Mouse (Mus musculus) hindbrain, postnatal 0 days (tissue): ENCODE data around the gene Col13a1. TPM values are rescaled to one million over a fixed set of nuclear protein-coding genes. Genes with fewer than 3 reads are reported as not detected.

Source experiments
- ATAC-seq: fragments of 200-750 bp; cut with Nextera tagmentation; 2 replicates; pipeline ENCODE4 v1.8.0; 2017; ENCODE audit warnings: mild to moderate bottlenecking, moderate TSS enrichment, moderate library complexity
- DNase-seq: peaks from one replicate; pipeline ENCODE4 v3.0.0-alpha.2; 2015; ENCODE audit warnings: low spot score
- H3K27ac ChIP-seq: fragments of 300-500 bp; sonication (generic); 2 replicates; pipeline ENCODE4 v1.5.1; 2014; ENCODE audit warnings: mild to moderate bottlenecking
- H3K27me3 ChIP-seq: fragments of 300-500 bp; sonication (generic); 2 replicates; pipeline ENCODE4 v1.6.1; 2014; ENCODE audit warnings: low read length, mixed read lengths; ENCODE audit not compliant: insufficient read depth
- H3K36me3 ChIP-seq: fragments of 300-500 bp; sonication (generic); 2 replicates; pipeline ENCODE4 v1.6.1; 2014; ENCODE audit warnings: low read length, mixed read lengths; ENCODE audit not compliant: insufficient read depth
- H3K4me1 ChIP-seq: fragments of 300-500 bp; sonication (generic); 2 replicates; pipeline ENCODE4 v1.6.1; 2014; ENCODE audit warnings: antibody characterized with exemption, low read length, mixed read lengths; ENCODE audit not compliant: insufficient read depth
- H3K4me2 ChIP-seq: fragments of 300-500 bp; sonication (generic); 2 replicates; pipeline ENCODE4 v1.6.1; 2014; ENCODE audit warnings: low read depth, mild to moderate bottlenecking, low read length, moderate library complexity, mixed read lengths
- H3K4me3 ChIP-seq: fragments of 300-500 bp; sonication (generic); 2 replicates; pipeline ENCODE4 v1.5.1; 2014; ENCODE audit warnings: low read length
- H3K9ac ChIP-seq: fragments of 300-500 bp; sonication (generic); replicated peaks from 2 replicates; pipeline ENCODE4 v1.6.1; 2014; ENCODE audit warnings: mild to moderate bottlenecking, low read length, moderate library complexity, mixed read lengths
- H3K9me3 ChIP-seq: fragments of 300-500 bp; sonication (generic); 2 replicates; pipeline ENCODE4 v1.6.1; 2016; ENCODE audit warnings: low read length, mixed read lengths
- CTCF ChIP-seq: IDR thresholded peaks from 2 replicates; pipeline ENCODE4 v1.5.1; 2016; ENCODE audit warnings: antibody characterized with exemption, control low read depth, low read depth
- WGBS: fragments of 180-500 bp; shearing (Covaris S2); extraction: QIAGEN DNeasy Blood & Tissue Kit; methylation state at CpG from one replicate; pipeline ENCODE4 v1.1.7; 2014; 5-methylcytosine and 5-hydroxymethylcytosine counted together
- polyA plus RNA-seq: library from polyadenylated mRNA; unstranded; fragments of >200 nt; fragmentation: Nextera tagmentation; extraction: Ambion mirVana; gene quantifications from 2 replicates; pipeline ENCODE4 v1.2.1, GENCODE M21; 2015
- total RNA-seq: library from RNA; depleted of rRNA; stranded (reverse); fragments of >200 nt; gene quantifications from 2 replicates; pipeline ENCODE4 v1.2.3, GENCODE M21; 2014

Col13a1 gene
- total and polyA plus RNA-seq, 2 experiments from 2014 or later, result 1.6 to 4.2 TPM

DNA sequence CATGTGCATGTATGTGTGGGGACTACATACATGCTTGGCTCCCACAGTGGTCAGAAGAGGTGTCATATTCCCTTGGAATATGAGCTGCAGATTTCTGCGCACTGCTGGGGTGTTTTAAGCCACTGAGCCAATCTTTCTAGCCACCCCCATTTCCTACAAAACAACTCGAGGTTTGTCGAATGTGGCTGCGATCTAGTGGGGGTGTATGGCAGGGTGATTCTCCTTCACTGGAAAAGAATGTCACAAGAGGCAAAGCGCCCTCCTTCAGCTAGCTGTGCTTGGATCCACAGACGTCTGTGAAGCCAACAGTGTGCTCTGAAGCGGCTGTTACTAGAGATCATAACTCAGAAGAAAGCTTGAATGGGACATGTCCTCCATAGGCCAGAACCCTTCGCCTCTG, 141.6 kb downstream of the Col13a1 start:
- no peak overlapping the region for H3K27ac ChIP-seq
- no peaks in the 10 kb centered on the region for H3K9me3 ChIP-seq
- TF ChIP-seq CTCF, result no peak
- ATAC-seq (no peak), DNase-seq (no peak)
- 73% methylated on average over 8 of the region's 8 CpGs for WGBS
- H3K36me3 ChIP-seq, result no peaks in the 10 kb centered on the region
- H3K9ac ChIP-seq, result no peak overlapping the region
- no peak overlapping the region for H3K4me2 ChIP-seq
- H3K4me3 ChIP-seq, result no peak overlapping the region
- no peaks in the 10 kb centered on the region for H3K4me1 ChIP-seq
- H3K27me3 ChIP-seq, result no peaks in the 10 kb centered on the region

DNA sequence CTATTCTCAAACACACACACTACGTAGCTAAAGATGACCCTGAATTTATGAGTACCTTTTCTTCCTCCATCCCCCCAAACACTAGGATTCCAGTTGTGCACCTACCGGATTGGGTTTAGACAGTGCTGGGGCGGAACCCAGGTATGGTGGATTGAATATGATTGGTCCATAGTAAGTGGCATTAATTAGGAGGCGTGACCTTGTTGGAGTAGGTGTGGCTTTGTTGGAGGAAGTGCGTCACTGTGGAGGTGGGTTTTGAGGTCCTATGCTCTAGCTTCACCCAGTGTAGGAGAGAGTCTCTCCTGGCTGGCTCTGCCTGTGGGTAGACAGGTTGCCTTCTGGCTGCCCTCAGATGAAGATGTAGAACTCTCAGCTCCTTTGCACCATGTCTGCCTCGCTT, 144.6 kb downstream of the Col13a1 start:
- WGBS, result 95% methylated on average over 6 of the region's 6 CpGs

DNA sequence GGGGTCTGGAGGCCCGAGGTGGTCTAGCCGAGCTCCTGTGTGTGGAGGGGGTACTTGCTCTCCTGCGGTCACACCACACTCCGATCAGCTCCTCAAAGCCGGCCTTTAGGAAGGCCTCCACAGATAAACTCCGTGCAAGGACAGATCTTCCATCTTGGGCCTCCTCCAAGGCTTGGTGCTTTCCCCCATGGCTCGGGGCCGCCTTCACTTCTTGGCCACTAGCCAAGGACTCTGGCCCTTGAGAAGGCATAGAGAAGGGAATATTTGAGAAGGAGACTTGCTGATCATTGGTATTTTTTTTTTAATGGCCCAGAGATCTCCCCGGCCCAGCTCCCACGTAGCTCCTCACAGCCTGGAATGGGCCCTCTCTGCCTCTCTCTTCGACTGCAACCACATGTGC, 146.2 kb downstream of the Col13a1 start:
- WGBS, result 79% methylated on average over 11 of the region's 11 CpGs
- ATAC-seq, result no peak

More for the DNA sequence above, 144.6 kb downstream of the Col13a1 start:
- Histone ChIP-seq H3K4me2 (no peak overlapping the region), H3K9me3 (no peaks in the 10 kb centered on the region), H3K27me3 (no peaks in the 10 kb centered on the region), H3K36me3 (no peaks in the 10 kb centered on the region), H3K4me1 (no peaks in the 10 kb centered on the region), H3K9ac (no peak overlapping the region), H3K4me3 (no peak overlapping the region), H3K27ac (no peak overlapping the region)
- TF ChIP-seq CTCF, result no peak
- DNase-seq (no peak), ATAC-seq (no peak)

DNA sequence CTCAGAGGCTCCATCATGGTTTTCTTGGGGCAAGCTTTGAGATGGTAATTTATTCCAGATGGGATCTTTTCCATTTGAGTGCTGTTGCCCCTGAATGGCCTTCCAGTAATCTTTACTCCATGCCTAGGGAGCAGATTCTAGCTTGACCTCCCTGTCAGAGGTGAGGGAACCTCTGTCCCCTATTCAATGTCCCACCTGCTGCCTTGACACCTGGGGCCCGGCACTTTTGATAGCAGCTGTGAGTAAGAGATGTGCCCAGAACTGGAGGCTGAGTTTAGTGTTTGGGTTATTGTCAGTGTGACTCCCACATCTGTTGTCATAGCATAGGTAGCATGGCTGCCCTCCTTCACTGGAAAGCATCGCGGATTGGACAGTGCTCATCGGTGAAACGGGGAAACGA, 147.2 kb downstream of the Col13a1 start:
- H3K36me3 ChIP-seq, result no peaks in the 10 kb centered on the region
- no peak overlapping the region for H3K9ac ChIP-seq
- ATAC-seq (no peak), DNase-seq (no peak)
- no peaks in the 10 kb centered on the region for H3K27me3 ChIP-seq
- H3K4me3 ChIP-seq, result no peak overlapping the region
- 94% methylated on average over 6 of the region's 6 CpGs for WGBS
- no peaks in the 10 kb centered on the region for H3K4me1 ChIP-seq
- no peak overlapping the region for H3K27ac ChIP-seq
- no peaks in the 10 kb centered on the region for H3K9me3 ChIP-seq
- TF ChIP-seq CTCF, result no peak
- no peak overlapping the region for H3K4me2 ChIP-seq

More for the DNA sequence above, 146.2 kb downstream of the Col13a1 start:
- Histone ChIP-seq H3K4me2 (no peak overlapping the region), H3K4me1 (no peaks in the 10 kb centered on the region), H3K9me3 (no peaks in the 10 kb centered on the region), H3K27ac (no peak overlapping the region), H3K9ac (no peak overlapping the region), H3K36me3 (no peaks in the 10 kb centered on the region), H3K4me3 (no peak overlapping the region), H3K27me3 (no peaks in the 10 kb centered on the region)
- TF ChIP-seq CTCF, result no peak
- no peak for DNase-seq

DNA sequence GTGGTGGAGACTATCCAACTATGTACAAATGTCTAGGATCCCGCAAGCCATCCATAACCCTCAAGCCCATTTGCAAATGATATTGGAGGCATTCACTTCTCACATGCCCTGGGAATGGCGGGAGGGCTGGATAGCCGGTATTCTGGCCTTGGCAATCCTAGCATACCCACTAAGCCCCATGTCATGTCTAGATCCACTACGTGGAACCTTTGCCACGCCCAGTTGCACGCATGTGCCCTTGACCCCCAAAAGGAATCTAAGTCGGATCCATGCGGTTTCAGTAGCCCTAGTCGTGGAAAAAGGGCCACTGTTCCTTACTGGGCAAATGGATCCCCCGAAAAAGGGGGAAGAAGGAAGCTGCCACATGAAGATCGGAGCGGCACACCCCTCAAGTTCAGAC, 147.7 kb downstream of the Col13a1 start:
- Histone ChIP-seq H3K36me3 (no peaks in the 10 kb centered on the region), H3K4me2 (no peak overlapping the region), H3K4me1 (no peaks in the 10 kb centered on the region), H3K4me3 (no peak overlapping the region), H3K27me3 (no peaks in the 10 kb centered on the region), H3K9me3 (no peaks in the 10 kb centered on the region), H3K27ac (no peak overlapping the region), H3K9ac (no peak overlapping the region)
- WGBS, result 77% methylated on average over 12 of the region's 12 CpGs
- no peak for DNase-seq
- ATAC-seq, result no peak
- no peak for TF ChIP-seq CTCF

DNA sequence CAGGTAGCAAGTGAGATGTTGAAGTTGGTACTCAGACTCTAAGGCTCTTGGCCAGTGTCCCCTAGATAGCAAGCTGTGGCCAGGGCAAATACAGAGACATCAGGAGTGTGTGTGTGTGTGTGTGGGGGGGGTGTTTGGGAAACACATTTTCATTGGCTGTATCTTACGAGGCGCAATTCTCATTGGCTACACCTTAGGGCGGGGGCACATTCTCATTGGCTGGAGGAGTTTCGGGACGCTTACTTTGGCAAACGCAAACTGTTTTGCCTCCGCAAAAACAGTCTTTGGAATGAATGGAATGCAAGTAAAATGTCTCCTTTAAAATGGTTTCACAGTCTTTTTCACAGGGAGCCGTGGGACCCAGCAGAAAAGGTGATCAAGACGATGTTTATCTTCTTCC, 148.1 kb downstream of the Col13a1 start:
- Histone ChIP-seq H3K4me3 (no peak overlapping the region), H3K27me3 (no peaks in the 10 kb centered on the region), H3K9me3 (no peaks in the 10 kb centered on the region), H3K4me1 (no peaks in the 10 kb centered on the region), H3K36me3 (no peaks in the 10 kb centered on the region), H3K27ac (no peak overlapping the region), H3K4me2 (no peak overlapping the region), H3K9ac (no peak overlapping the region)
- TF ChIP-seq CTCF, result no peak
- 57% methylated on average over 9 of the region's 9 CpGs for WGBS
- ATAC-seq (no peak), DNase-seq (no peak)

DNA sequence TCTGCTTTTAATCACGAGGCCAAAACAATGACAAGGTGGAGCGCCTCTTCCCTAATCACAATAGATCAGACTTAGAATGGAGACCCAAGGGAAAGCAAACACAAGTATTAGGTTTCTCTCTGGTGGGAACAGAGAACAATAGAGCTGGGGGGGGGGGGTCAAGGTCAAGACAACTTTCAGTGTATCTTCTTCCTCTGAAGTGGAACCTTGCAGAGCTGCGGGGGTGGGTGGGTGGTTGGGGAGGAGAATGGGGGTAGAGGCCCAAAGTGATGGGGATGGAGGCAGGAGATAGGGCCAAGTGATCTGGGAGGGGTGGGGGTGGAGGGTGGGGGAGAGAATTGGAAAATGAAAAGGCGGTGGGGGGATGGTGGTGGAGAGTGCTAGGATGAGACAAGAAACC, 149.9 kb downstream of the Col13a1 start:
- Histone ChIP-seq H3K4me3 (no peak overlapping the region), H3K4me2 (no peak overlapping the region), H3K4me1 (no peaks in the 10 kb centered on the region), H3K9ac (no peak overlapping the region), H3K27me3 (no peaks in the 10 kb centered on the region), H3K9me3 (no peaks in the 10 kb centered on the region), H3K36me3 (no peaks in the 10 kb centered on the region), H3K27ac (no peak overlapping the region)
- WGBS, result 37% methylated on average over 4 of the region's 4 CpGs
- no peak for DNase-seq
- no peak for ATAC-seq
- TF ChIP-seq CTCF, result no peak
